Mouse (Mus musculus) heart, postnatal 0 days (tissue): ENCODE data around the gene Vegfa. TPM values are rescaled to one million over a fixed set of nuclear protein-coding genes. Genes with fewer than 3 reads are reported as not detected.

Source experiments
- ATAC-seq: fragments of 200-750 bp; cut with Nextera tagmentation; 2 replicates; pipeline ENCODE4 v1.8.0; 2017; ENCODE audit warnings: low read depth, moderate number of reproducible peaks, moderate library complexity; ENCODE audit not compliant: insufficient read depth
- DNase-seq: peaks from one replicate; pipeline ENCODE4 v3.0.0-alpha.2; 2016; ENCODE audit warnings: low spot score
- H3K27ac ChIP-seq: fragments of 300-500 bp; sonication (generic); 2 replicates; pipeline ENCODE4 v1.5.1; 2014; ENCODE audit warnings: low read depth, mild to moderate bottlenecking
- H3K27me3 ChIP-seq: fragments of 300-500 bp; sonication (generic); 2 replicates; pipeline ENCODE4 v1.6.1; 2014; ENCODE audit warnings: low read length, mixed read lengths; ENCODE audit not compliant: control insufficient read depth, insufficient read depth
- H3K36me3 ChIP-seq: fragments of 300-500 bp; sonication (generic); replicated peaks from 2 replicates; pipeline ENCODE4 v1.6.1; 2014; ENCODE audit warnings: low read length, mixed read lengths; ENCODE audit not compliant: control insufficient read depth, insufficient read depth
- H3K4me1 ChIP-seq: fragments of 300-500 bp; sonication (generic); 2 replicates; pipeline ENCODE4 v1.6.1; 2014; ENCODE audit warnings: antibody characterized with exemption; ENCODE audit not compliant: control insufficient read depth, insufficient read depth
- H3K4me2 ChIP-seq: fragments of 300-500 bp; sonication (generic); 2 replicates; pipeline ENCODE4 v1.6.1; 2014; ENCODE audit warnings: low read depth, mild to moderate bottlenecking, low read length, moderate library complexity
- H3K4me3 ChIP-seq: fragments of 300-500 bp; sonication (generic); 2 replicates; pipeline ENCODE4 v1.5.1; 2014; ENCODE audit warnings: low read depth, low read length
- H3K9ac ChIP-seq: fragments of 300-500 bp; sonication (generic); replicated peaks from 2 replicates; pipeline ENCODE4 v1.6.1; 2014; ENCODE audit warnings: low read depth, low read length, mixed read lengths
- H3K9me3 ChIP-seq: fragments of 300-500 bp; sonication (generic); replicated peaks from 2 replicates; pipeline ENCODE4 v1.6.1; 2016; ENCODE audit warnings: low read length; ENCODE audit not compliant: control insufficient read depth
- CTCF ChIP-seq: IDR thresholded peaks from 2 replicates; pipeline ENCODE4 v1.5.1; 2016; ENCODE audit warnings: antibody characterized with exemption, control low read depth, low read depth
- EP300 ChIP-seq: IDR thresholded peaks from 2 replicates; pipeline ENCODE4 v1.6.1; 2016; ENCODE audit warnings: antibody characterized with exemption, low read depth
- WGBS: fragments of 180-500 bp; shearing (Covaris S2); extraction: QIAGEN DNeasy Blood & Tissue Kit; methylation state at CpG from one replicate; pipeline ENCODE4 v1.1.7; 2014; 5-methylcytosine and 5-hydroxymethylcytosine counted together
- polyA plus RNA-seq: library from polyadenylated mRNA; unstranded; fragments of >200 nt; fragmentation: Nextera tagmentation; extraction: Ambion mirVana; gene quantifications from 2 replicates; pipeline ENCODE4 v1.2.1, GENCODE M21; 2015
- total RNA-seq: library from RNA; depleted of rRNA; stranded (reverse); fragments of >200 nt; gene quantifications from 2 replicates; pipeline ENCODE4 v1.2.3, GENCODE M21; 2014; ENCODE audit warnings: low replicate concordance; rRNA removed

The Vegfa gene
- total and polyA plus RNA-seq, 2 experiments from 2014 or later = 5.2 to 224 TPM

- no peak for DNase-seq
- ATAC-seq = no peak
- Histone ChIP-seq H3K27ac (no peak overlapping the region), H3K27me3 (no peaks in the 10 kb centered on the region), H3K4me1 (peaks cover 4% of the 10 kb centered on the region; the same call in 1 of the 2 replicates), H3K9me3 (no peaks in the 10 kb centered on the region), H3K4me3 (no peak overlapping the region), H3K4me2 (no peak overlapping the region), H3K9ac (no peak overlapping the region), H3K36me3 (no peaks in the 10 kb centered on the region)
- 83% methylated on average over 7 of the region's 7 CpGs for WGBS
- TF ChIP-seq CTCF = no peak
- TF ChIP-seq EP300 = no peak
These were observed 59.8 kb downstream of the Vegfa start for GRCm38 (mm10) chr17:45972405-45972804.

- Histone ChIP-seq H3K9ac (no peak overlapping the region), H3K4me2 (no peak overlapping the region), H3K27me3 (no peaks in the 10 kb centered on the region), H3K4me3 (no peak overlapping the region), H3K4me1 (peaks cover 4% of the 10 kb centered on the region; the same call in 1 of the 2 replicates), H3K27ac (no peak overlapping the region), H3K36me3 (no peaks in the 10 kb centered on the region), H3K9me3 (no peaks in the 10 kb centered on the region)
- DNase-seq = no peak
- WGBS = 85% methylated on average over 6 of the region's 6 CpGs
- no peak for TF ChIP-seq CTCF
- no peak for TF ChIP-seq EP300
- ATAC-seq = no peak
These were observed 60.4 kb downstream of the Vegfa start for GRCm38 (mm10) chr17:45971800-45972199.

- DNase-seq (no peak), ATAC-seq (no peak)
- no peak overlapping the region for H3K4me3 ChIP-seq
- no peak overlapping the region for H3K9ac ChIP-seq
- no peak for TF ChIP-seq CTCF
- no peak for TF ChIP-seq EP300
- H3K27ac ChIP-seq = no peak overlapping the region
- peaks cover 4% of the 10 kb centered on the region; the same call in 1 of the 2 replicates for H3K4me1 ChIP-seq
- H3K4me2 ChIP-seq = 0 out of 2 replicates have a peak overlapping the region, but pooled peaks have one; percentile 15
- no peaks in the 10 kb centered on the region for H3K9me3 ChIP-seq
- no peaks in the 10 kb centered on the region for H3K27me3 ChIP-seq
- H3K36me3 ChIP-seq = no peaks in the 10 kb centered on the region
- WGBS = 51% methylated on average over 17 of the region's 17 CpGs
These were observed 61.2 kb downstream of the Vegfa start for GRCm38 (mm10) chr17:45970741-45971550.

GRCm38 (mm10) chr17:45969596-45969995 lies 62.6 kb downstream of the Vegfa start:
- no peak for DNase-seq

GRCm38 (mm10) chr17:45968341-45968740 lies 63.8 kb downstream of the Vegfa start:
- 75% methylated on average over 11 of the region's 11 CpGs for WGBS
- Histone ChIP-seq H3K9ac (no peak overlapping the region), H3K27me3 (no peaks in the 10 kb centered on the region), H3K36me3 (no peaks in the 10 kb centered on the region), H3K27ac (no peak overlapping the region), H3K9me3 (no peaks in the 10 kb centered on the region), H3K4me2 (no peak overlapping the region), H3K4me3 (no peak overlapping the region), H3K4me1 (peaks cover 4% of the 10 kb centered on the region; the same call in 1 of the 2 replicates)
- no peak for TF ChIP-seq CTCF
- TF ChIP-seq EP300 = no peak
- DNase-seq (no peak), ATAC-seq (no peak)

More at GRCm38 (mm10) chr17:45969596-45969995, 62.6 kb downstream of the Vegfa start:
- no peak overlapping the region for H3K4me2 ChIP-seq
- WGBS = 63% methylated on average over 8 of the region's 8 CpGs
- H3K4me1 ChIP-seq = peaks cover 4% of the 10 kb centered on the region; the same call in 1 of the 2 replicates
- no peaks in the 10 kb centered on the region for H3K9me3 ChIP-seq
- H3K36me3 ChIP-seq = no peaks in the 10 kb centered on the region
- H3K27me3 ChIP-seq = no peaks in the 10 kb centered on the region
- ATAC-seq = no peak
- no peak overlapping the region for H3K9ac ChIP-seq
- no peak for TF ChIP-seq EP300
- no peak for TF ChIP-seq CTCF
- no peak overlapping the region for H3K4me3 ChIP-seq
- no peak overlapping the region for H3K27ac ChIP-seq

Other genes with a start within 250 kb of the Vegfa start
- gene Mrps18a, start 78.6 kb upstream of the Vegfa start, total RNA-seq = 76.6 and 86.5 TPM in 2 replicates
- 169 and 174 TPM in 2 replicates for gene Mrps18a, start 78.6 kb upstream of the Vegfa start, polyA plus RNA-seq
- 0.27 and 4.5 TPM in 2 replicates for gene Rsph9, start 111.8 kb upstream of the Vegfa start, total RNA-seq
- gene Rsph9, start 111.8 kb upstream of the Vegfa start, polyA plus RNA-seq = 4.2 and 4.7 TPM in 2 replicates
- 19.1 and 26.9 TPM in 2 replicates for gene Mad2l1bp, start 121.2 kb upstream of the Vegfa start, total RNA-seq
- 32.5 and 32.6 TPM in 2 replicates for gene Mad2l1bp, start 121.2 kb upstream of the Vegfa start, polyA plus RNA-seq
- 66.4 and 99.0 TPM in 2 replicates for gene Gtpbp2, start 128.7 kb upstream of the Vegfa start, total RNA-seq
- 24.5 and 25.8 TPM in 2 replicates for gene Gtpbp2, start 128.7 kb upstream of the Vegfa start, polyA plus RNA-seq
- 11.0 and 13.0 TPM in 2 replicates for gene Polh, start 170.3 kb upstream of the Vegfa start, total RNA-seq
- 7.8 and 7.9 TPM in 2 replicates for gene Polh, start 170.3 kb upstream of the Vegfa start, polyA plus RNA-seq
- gene Xpo5, start 170.4 kb upstream of the Vegfa start, total RNA-seq = 22.6 and 28.9 TPM in 2 replicates
- 9.9 and 11.7 TPM in 2 replicates for gene Xpo5, start 170.4 kb upstream of the Vegfa start, polyA plus RNA-seq
- gene Polr1c, start 215.7 kb upstream of the Vegfa start, total RNA-seq = 35.7 and 38.3 TPM in 2 replicates
- 27.2 TPM in 2 replicates for gene Polr1c, start 215.7 kb upstream of the Vegfa start, polyA plus RNA-seq
- gene Yipf3, start 215.7 kb upstream of the Vegfa start, total RNA-seq = 16.0 and 21.3 TPM in 2 replicates
- gene Yipf3, start 215.7 kb upstream of the Vegfa start, polyA plus RNA-seq = 68.5 and 78.4 TPM in 2 replicates
- gene Lrrc73, start 221.2 kb upstream of the Vegfa start, total RNA-seq = 1.3 and 1.5 TPM in 2 replicates
- gene Lrrc73, start 221.2 kb upstream of the Vegfa start, polyA plus RNA-seq = 0.26 and 0.45 TPM in 2 replicates